Mouse (Mus musculus) bone marrow macrophage, adult 2 months (primary cell): Measurements from ENCODE around the gene Stard8. TPM values are rescaled to one million over a fixed set of nuclear protein-coding genes. Genes with fewer than 3 reads are reported as not detected.

Experiments
- H3K27ac ChIP-seq: 2 replicates; pipeline ENCODE4 v1.5.1; 2012; ENCODE audit warnings: low read depth, low read length; ENCODE audit not compliant: insufficient read depth
- H3K4me1 ChIP-seq: 2 replicates; pipeline ENCODE4 v1.6.1; 2012; ENCODE audit warnings: low read length; ENCODE audit not compliant: control insufficient read depth, insufficient read depth
- H3K4me3 ChIP-seq: 2 replicates; pipeline ENCODE4 v1.5.1; 2012; ENCODE audit warnings: mild to moderate bottlenecking, low read length, moderate library complexity; ENCODE audit not compliant: insufficient read depth
- CTCF ChIP-seq: IDR thresholded peaks from 2 replicates; pipeline ENCODE4 v1.5.1; 2012; ENCODE audit warnings: low read depth, mild to moderate bottlenecking, low read length, moderate library complexity
- POLR2A ChIP-seq: IDR thresholded peaks from 2 replicates; pipeline ENCODE4 v1.6.1; 2012; ENCODE audit warnings: mild to moderate bottlenecking, low read depth, low read length, borderline replicate concordance
- polyA plus RNA-seq: library from polyadenylated mRNA; stranded (reverse); fragments of >200 nt; gene quantifications from 2 replicates; pipeline ENCODE4 v1.2.4, GENCODE M21; 2012; ENCODE audit not compliant: missing spikeins, insufficient read depth, insufficient read length

The Stard8 gene
- polyA plus RNA-seq, 1 experiment = 57.4 TPM

DNA sequence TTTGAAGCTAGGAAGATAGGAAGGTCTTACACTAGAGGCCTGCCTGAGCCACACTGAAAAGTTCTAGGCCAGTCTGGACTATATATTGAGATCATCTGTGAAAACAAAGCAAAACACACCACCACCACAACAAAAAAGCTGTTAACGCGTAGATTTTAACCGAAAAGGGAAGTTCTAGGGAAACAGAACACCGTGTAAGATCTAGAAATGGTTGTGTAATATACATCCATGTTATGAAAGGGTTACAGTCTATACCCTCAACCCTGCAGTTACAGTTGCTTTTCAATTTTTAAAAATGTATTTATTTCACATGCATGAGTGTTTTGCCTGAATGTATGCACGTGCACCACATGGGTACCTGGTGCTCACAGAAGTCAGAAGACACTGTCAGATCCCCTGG lies 116.5 kb downstream of the Stard8 start:
- Histone ChIP-seq H3K4me3 (no peak overlapping the region), H3K27ac (no peak overlapping the region)
- TF ChIP-seq POLR2A (no peak), CTCF (no peak)

More for the DNA sequence above, 116.5 kb downstream of the Stard8 start:
- H3K4me1 ChIP-seq = no peaks in the 10 kb centered on the region

Other genes with a start within 250 kb of the Stard8 start
- gene Ophn1, start 112.2 kb upstream of the Stard8 start, polyA plus RNA-seq = 42.4 and 42.6 TPM in 2 replicates
- 21.8 and 31.6 TPM in 2 replicates for gene Yipf6, start 66.9 kb upstream of the Stard8 start, polyA plus RNA-seq
- 1.9 and 2.7 TPM in 2 replicates for gene Efnb1, start 132.9 kb downstream of the Stard8 start, polyA plus RNA-seq